Mouse (Mus musculus) hindbrain, embryonic 10.5 days (tissue): ENCODE results near the gene Dab2ip. TPM values are rescaled to one million over a fixed set of nuclear protein-coding genes. Genes with fewer than 3 reads are reported as not detected.

ENCODE experiments used
- DNase-seq: peaks from one replicate; pipeline ENCODE4 v3.0.0-alpha.2; 2017; ENCODE audit warnings: low spot score
- H3K27ac ChIP-seq: fragments of 300-500 bp; sonication (generic); 2 replicates; pipeline ENCODE4 v1.5.1; 2016; ENCODE audit warnings: mild to moderate bottlenecking, moderate library complexity
- H3K27me3 ChIP-seq: fragments of 300-500 bp; sonication (generic); 2 replicates; pipeline ENCODE4 v1.6.1; 2016; ENCODE audit warnings: mild to moderate bottlenecking; ENCODE audit not compliant: poor library complexity, insufficient read depth, severe bottlenecking
- H3K36me3 ChIP-seq: fragments of 300-500 bp; sonication (generic); 2 replicates; pipeline ENCODE4 v1.6.1; 2016; ENCODE audit warnings: mild to moderate bottlenecking, moderate library complexity
- H3K4me1 ChIP-seq: fragments of 300-500 bp; sonication (generic); replicated peaks from 2 replicates; pipeline ENCODE4 v1.6.1; 2016; ENCODE audit warnings: mild to moderate bottlenecking
- H3K4me3 ChIP-seq: fragments of 300-500 bp; sonication (generic); 2 replicates; pipeline ENCODE4 v1.5.1; 2016; ENCODE audit warnings: mild to moderate bottlenecking, moderate library complexity
- H3K9me3 ChIP-seq: fragments of 300-500 bp; sonication (generic); 2 replicates; pipeline ENCODE4 v1.6.1; 2016; ENCODE audit warnings: mild to moderate bottlenecking, moderate library complexity
- WGBS: fragments of 180-500 bp; shearing (Covaris S2); methylation state at CpG from one replicate; pipeline ENCODE4 v1.1.7; 2016; 5-methylcytosine and 5-hydroxymethylcytosine counted together
- polyA plus RNA-seq: library from polyadenylated mRNA; unstranded; fragments of >200 nt; fragmentation: Nextera tagmentation; extraction: Ambion mirVana; gene quantifications from 2 replicates; pipeline ENCODE4 v1.2.1, GENCODE M21; 2016

The Dab2ip gene
- polyA plus RNA-seq, 1 experiment from 2014 or later = 28.8 TPM

DNA sequence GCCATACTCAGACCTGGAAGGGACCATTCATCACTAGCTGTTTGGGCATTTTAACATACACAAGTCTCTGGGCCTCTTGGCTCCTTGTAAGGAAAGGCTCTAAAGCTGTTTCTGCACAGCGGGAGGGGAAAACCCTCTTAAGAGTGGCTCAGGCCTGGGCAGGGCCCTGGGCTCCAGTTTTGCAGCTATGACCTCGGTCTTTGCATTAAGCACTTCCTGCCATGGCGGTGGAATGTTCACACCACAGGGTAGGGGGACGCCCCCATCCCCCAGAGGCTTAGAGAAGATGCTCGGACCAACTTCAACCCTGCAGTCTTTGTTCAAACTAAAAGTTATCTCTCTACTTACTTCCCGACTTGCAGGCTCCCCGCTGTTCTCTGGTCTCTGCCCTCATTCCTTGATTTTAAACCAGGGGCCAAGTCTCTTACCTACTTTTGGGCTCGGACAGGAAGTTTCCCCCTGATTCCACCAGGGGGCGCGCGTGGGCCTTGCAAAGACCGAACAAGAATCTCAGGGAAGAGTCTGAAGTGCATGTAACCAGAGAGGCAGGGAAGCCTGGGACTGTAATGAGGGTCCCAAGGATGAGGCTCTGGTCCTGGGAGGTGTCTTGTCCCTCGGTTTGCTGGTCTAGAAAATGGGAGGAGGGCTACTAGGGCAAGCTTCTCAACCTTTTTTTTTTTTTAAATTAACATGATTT, 18.6 kb upstream of the Dab2ip start:
- Histone ChIP-seq H3K4me3 (no peak overlapping the region), H3K27me3 (no peaks in the 10 kb centered on the region), H3K27ac (no peak overlapping the region), H3K4me1 (peaks cover 4% of the 10 kb centered on the region), H3K9me3 (no peaks in the 10 kb centered on the region), H3K36me3 (no peaks in the 10 kb centered on the region)
- peak; percentile 89 for DNase-seq
- 6% methylated on average over 13 of the region's 13 CpGs for WGBS

DNA sequence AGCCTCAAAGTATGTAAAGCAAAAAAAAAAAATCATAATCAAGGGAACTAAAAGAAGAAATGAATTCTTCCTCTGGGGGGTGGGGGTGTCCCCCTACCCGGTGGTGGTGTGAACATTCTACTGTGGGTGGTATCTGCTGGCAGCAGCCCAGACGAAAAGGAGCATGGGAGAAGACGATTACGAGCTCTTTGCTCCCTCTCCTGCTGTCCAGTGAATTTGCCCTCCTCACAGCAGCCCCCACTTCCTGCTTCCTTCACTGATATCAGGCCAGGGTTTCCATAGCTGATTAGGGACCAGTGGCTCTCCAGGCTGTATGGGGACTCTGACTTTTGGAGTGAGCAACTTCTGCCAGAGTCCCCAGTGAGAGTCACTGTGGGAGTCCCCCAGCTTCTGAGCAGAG, 17.3 kb upstream of the Dab2ip start:
- no peaks in the 10 kb centered on the region for H3K9me3 ChIP-seq
- 0 out of 2 replicates have a peak, but pooled peaks cover 1% of the 10 kb centered on the region for H3K27me3 ChIP-seq
- H3K4me3 ChIP-seq = no peak overlapping the region
- 56% methylated on average over 4 of the region's 4 CpGs for WGBS
- no peaks in the 10 kb centered on the region for H3K36me3 ChIP-seq
- H3K27ac ChIP-seq = no peak overlapping the region
- no peak for DNase-seq
- peaks cover 16% of the 10 kb centered on the region for H3K4me1 ChIP-seq

DNA sequence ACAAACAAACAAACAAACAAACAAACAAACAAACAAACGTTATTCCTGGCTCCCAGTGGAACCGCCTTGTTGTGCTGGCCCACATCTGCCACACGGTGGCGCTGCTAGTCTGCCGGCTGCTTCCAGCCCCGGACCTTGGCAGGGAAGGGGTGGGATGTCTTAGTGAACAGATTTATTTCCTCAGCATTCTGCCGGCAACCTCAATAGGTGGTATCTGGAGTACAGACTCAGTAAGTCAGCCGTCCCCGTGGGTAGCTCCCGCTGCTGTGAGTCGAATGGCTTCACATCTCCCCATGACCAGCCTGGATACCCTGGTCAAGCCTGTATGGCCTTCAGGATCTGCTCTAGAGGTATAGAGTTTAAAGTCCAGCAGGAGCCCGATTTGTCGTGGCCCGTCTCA, 13.3 kb upstream of the Dab2ip start:
- 0 out of 2 replicates have a peak overlapping the region, but pooled peaks have one; percentile 9 for H3K4me3 ChIP-seq
- peak; percentile 69 for DNase-seq

DNA sequence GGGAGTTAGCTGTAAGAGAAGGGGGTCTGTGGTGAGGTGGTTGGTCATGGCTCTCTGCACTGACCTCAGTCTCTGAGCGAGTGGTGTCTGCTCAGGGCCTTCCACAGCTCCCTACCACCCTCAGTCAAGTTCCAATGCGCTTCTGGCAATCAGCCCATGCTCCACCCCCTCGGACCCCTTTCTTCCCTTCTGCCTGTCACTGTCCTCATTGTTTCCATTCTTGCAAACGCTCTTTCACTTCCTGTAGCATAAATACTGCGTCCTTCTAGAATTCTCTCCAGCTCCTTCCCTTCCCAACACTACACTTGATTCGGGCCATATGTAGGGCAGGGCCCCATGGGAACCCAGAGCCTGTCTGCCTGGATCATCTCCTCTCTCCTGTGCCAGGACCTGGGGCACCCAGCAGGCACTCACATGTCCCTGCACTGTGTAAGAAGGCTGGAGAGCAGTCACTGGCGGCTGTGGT, 12.9 kb upstream of the Dab2ip start:
- Histone ChIP-seq H3K4me1 (peaks cover 11% of the 10 kb centered on the region), H3K27me3 (0 out of 2 replicates have a peak, but pooled peaks cover 7% of the 10 kb centered on the region), H3K9me3 (no peaks in the 10 kb centered on the region), H3K36me3 (no peaks in the 10 kb centered on the region), H3K27ac (0 out of 2 replicates have a peak overlapping the region, but pooled peaks have one; percentile 6), H3K4me3 (0 out of 2 replicates have a peak overlapping the region, but pooled peaks have one; percentile 9)
- DNase-seq = no peak
- 39% methylated on average over 7 of the region's 7 CpGs for WGBS

More for the DNA sequence above, 13.3 kb upstream of the Dab2ip start:
- WGBS = 11% methylated on average over 14 of the region's 14 CpGs
- peaks cover 11% of the 10 kb centered on the region for H3K4me1 ChIP-seq
- no peak overlapping the region for H3K27ac ChIP-seq
- no peaks in the 10 kb centered on the region for H3K36me3 ChIP-seq
- 0 out of 2 replicates have a peak, but pooled peaks cover 7% of the 10 kb centered on the region for H3K27me3 ChIP-seq
- no peaks in the 10 kb centered on the region for H3K9me3 ChIP-seq

DNA sequence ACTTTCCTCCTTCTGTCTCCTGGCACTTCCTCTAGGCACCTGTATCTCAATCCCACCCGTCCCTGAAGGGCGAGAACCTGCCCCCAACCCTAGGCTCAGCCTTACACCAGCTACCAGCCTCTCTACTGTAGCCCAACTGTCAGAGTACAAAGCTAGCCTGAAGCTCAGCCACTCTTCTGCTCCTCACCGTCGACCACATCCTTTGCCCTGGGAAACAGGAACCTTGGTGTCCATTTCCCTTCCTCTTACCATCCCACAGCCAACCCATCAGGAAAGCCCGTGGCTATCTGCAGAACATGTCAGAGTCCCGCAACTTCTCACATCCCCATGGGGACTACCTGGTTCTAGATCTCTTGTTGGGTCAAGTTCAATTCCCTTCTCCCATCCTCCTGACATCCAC, 11.6 kb upstream of the Dab2ip start:
- Histone ChIP-seq H3K27me3 (0 out of 2 replicates have a peak, but pooled peaks cover 7% of the 10 kb centered on the region), H3K36me3 (no peaks in the 10 kb centered on the region), H3K4me1 (peaks cover 11% of the 10 kb centered on the region), H3K9me3 (no peaks in the 10 kb centered on the region), H3K4me3 (no peak overlapping the region), H3K27ac (no peak overlapping the region)
- no peak for DNase-seq
- WGBS = 85% methylated on average over 6 of the region's 6 CpGs

DNA sequence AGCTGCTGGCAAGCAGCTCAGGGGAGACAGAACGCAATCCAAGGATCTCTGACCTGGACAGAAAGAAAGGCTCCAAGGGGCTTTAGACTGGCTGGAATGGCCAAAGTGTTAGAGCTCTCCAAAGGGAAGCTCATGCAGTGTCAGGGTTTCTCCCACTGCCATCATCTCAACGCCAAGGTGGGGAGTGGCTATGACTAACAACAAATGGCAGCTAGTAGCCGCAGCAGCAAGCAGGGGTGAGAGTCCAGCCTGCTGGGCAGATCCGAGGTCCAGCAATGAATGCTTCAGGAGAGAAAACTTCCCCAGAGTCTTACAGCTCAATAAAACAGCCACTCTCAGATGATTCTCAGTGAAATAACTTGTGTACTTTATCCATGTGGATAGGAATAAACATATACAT, 8.9 kb upstream of the Dab2ip start:
- peaks cover 16% of the 10 kb centered on the region for H3K4me1 ChIP-seq
- WGBS = 76% methylated on average over 4 of the region's 4 CpGs
- DNase-seq = no peak
- no peak overlapping the region for H3K4me3 ChIP-seq
- no peaks in the 10 kb centered on the region for H3K36me3 ChIP-seq
- peaks cover 10% of the 10 kb centered on the region; the same call in 1 of the 2 replicates for H3K27me3 ChIP-seq
- H3K27ac ChIP-seq = no peak overlapping the region
- no peaks in the 10 kb centered on the region for H3K9me3 ChIP-seq

DNA sequence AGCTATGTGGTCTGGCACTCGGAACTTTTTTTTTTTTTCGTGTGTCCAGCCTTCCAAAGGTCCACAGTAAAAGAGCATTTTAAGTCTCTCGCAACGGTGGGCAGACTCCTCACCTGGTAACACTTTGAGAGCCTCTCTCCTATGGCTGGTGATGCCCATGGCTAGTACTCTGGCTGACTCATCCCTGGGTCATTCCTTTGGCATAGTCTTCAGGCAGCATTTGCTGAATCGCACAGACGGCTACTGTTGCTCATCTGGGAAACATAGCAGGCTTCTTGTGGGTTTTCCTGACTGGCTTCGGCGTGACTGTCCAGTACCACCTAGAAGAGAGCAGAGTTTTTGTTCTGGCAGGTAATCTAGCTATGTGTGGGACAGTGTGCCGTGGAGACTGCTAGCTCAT, 8.0 kb upstream of the Dab2ip start:
- no peak for DNase-seq
- peaks cover 10% of the 10 kb centered on the region; the same call in 1 of the 2 replicates for H3K27me3 ChIP-seq
- WGBS = 86% methylated on average over 9 of the region's 9 CpGs
- peaks cover 15% of the 10 kb centered on the region for H3K4me1 ChIP-seq
- H3K9me3 ChIP-seq = no peaks in the 10 kb centered on the region
- H3K27ac ChIP-seq = no peak overlapping the region
- H3K4me3 ChIP-seq = no peak overlapping the region
- no peaks in the 10 kb centered on the region for H3K36me3 ChIP-seq

DNA sequence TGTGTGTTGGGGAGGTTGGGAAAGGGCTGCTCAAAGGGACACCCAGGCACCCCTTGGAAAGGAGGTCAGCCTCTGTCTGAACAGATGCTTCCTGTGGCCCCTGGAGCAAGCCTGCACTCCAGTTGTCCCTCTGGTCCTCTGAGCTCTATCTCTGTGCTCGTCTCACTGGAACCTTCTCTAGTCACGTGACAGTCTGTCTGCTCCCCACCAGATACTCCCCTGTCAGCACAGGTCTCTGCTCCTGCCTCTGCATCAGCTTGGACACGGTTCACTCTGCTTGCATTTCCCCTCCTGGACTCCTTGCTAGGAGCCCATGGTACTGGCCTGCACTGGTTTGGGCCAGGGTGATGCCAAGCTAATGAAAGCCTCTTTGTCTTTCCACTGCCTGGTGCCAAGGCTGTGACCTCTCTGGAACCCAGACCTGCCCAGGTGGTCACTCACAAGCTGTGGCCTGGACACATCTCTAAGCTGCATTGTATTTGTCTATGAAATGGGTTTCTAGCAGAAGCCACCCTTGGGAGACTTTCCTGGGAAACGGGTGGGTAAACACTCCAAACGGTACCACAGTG, 1.1 kb upstream of the Dab2ip start:
- Histone ChIP-seq H3K36me3 (no peaks in the 10 kb centered on the region), H3K27ac (no peak overlapping the region; the same call in 1 of the 2 replicates), H3K27me3 (peaks cover 8% of the 10 kb centered on the region), H3K9me3 (no peaks in the 10 kb centered on the region), H3K4me3 (no peak overlapping the region), H3K4me1 (peaks cover 52% of the 10 kb centered on the region)
- 72% methylated on average over 5 of the region's 5 CpGs for WGBS
- no peak for DNase-seq

DNA sequence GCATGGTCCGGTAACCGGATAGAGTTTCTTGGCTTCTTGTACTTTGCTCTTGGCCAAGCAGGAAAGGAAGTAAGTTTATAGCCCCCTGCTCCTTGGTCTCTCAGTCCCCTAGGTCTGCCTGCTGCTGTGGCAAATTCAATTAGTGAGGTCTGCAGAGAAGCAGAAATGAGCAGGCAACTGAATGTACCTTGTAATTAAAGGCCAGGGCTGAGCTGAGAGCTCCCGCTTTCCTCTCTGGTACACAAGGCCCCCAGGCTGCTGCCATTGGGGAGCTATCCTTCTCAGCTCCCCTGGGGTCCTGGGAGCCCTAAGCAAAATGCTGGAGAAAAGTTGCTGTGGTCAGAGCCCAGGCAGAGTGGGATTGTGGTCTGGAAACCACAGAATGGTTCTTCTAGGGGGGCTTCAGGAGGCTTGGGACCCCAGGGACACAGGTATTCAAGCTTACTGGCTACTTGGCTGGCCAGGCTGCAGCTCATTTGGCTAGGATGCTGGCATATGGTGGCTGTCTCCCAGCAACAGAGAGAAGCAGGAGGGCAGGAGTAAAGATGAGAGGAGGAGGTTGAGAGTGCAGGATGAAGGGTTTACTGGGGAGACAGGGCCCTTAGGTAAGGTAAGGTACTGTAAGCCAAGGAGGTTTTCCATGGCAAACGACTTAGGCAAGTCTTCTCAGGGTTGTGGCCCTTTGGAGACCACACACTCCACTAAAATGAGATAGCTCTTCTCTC, 922 bp downstream of the Dab2ip start:
- no peak for DNase-seq
- Histone ChIP-seq H3K27me3 (peaks cover 5% of the 10 kb centered on the region), H3K27ac (peak overlapping the region; percentile 70), H3K36me3 (no peaks in the 10 kb centered on the region), H3K9me3 (no peaks in the 10 kb centered on the region), H3K4me3 (no peak overlapping the region), H3K4me1 (peaks cover 50% of the 10 kb centered on the region)
- 78% methylated on average over 4 of the region's 4 CpGs for WGBS

DNA sequence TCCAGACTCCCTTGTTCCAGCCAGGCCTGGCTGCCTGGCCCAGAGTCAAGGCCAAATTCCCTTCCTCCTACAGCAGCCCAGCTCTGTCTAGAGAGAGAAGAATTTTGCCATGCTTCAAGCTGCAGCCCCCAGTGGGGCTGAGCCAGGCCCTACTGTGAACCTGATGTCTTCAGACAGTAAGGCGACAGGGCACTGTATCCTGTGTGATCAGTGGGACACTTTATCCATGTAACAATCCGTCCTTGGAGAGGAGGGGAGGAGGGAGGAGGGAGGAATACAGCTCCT, 1.4 kb downstream of the Dab2ip start:
- Histone ChIP-seq H3K9me3 (no peaks in the 10 kb centered on the region), H3K4me1 (peaks cover 45% of the 10 kb centered on the region), H3K27ac (peak overlapping the region; percentile 70; the same call in 1 of the 2 replicates), H3K36me3 (no peaks in the 10 kb centered on the region), H3K4me3 (no peak overlapping the region), H3K27me3 (peaks cover 5% of the 10 kb centered on the region)
- WGBS = 71% methylated on average over 2 of the region's 2 CpGs
- no peak for DNase-seq

DNA sequence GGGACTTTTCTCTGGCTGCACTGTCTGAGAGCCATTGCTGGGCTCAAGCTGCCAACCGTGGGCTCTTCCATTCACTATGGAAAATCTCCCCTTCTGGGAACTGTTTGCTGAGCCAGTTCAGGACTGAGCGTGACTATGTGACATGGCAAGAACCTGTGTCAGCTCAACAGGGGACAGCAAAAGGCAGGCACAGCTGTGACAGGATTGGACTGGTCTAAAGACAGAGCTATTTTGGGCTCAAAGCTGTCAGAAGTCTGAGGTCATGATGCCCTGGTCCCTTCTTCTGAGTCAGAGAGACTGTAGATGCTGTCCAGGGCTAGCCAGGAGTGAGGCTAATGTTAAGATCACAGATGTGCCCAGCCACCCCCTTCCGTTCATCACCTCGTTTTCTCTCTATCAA, 5.7 kb downstream of the Dab2ip start:
- WGBS = 87% methylated on average over 4 of the region's 4 CpGs
- H3K27me3 ChIP-seq = no peaks in the 10 kb centered on the region
- H3K9me3 ChIP-seq = no peaks in the 10 kb centered on the region
- H3K4me3 ChIP-seq = no peak overlapping the region
- no peak overlapping the region for H3K27ac ChIP-seq
- peaks cover 17% of the 10 kb centered on the region for H3K4me1 ChIP-seq
- no peaks in the 10 kb centered on the region for H3K36me3 ChIP-seq
- no peak for DNase-seq

DNA sequence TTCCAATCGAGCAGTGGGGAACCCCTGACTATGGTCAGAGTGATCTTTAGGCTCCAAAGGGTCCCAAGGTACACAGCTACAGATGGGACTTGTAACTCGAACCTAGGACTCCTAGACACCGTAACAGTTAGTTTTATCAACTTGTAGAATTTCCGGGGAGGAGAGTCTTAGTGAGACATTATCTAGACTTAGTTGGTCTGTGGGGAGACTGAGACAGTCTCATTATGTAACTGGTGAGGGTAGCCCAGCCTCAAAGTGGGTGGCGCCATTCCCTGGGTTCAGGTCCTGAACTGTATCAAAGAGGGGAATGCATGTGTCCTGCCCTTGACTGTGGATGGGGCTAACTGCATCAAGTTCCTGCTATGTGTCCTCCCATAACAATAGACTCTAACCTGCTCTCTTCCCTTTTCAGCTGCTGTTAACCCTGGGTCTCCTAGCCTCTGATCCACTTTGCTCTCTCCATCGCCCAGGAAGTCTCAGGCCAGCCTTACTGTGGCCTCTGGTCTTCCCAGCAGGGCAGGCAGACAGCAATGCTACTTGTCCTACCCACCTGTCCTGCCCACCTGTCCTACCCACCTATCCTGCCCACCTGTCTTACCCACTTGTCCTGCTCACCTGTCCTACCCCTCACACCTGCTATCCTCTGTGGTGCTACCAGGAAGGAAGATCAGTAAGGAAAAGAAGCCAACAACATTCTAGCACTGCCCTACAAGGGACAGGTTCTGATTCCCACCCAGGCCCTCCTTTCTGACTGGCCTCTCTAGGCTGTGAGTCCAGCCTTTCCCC, 7.2 kb downstream of the Dab2ip start:
- Histone ChIP-seq H3K36me3 (no peaks in the 10 kb centered on the region), H3K9me3 (0 out of 2 replicates have a peak, but pooled peaks cover 5% of the 10 kb centered on the region), H3K27ac (no peak overlapping the region), H3K4me1 (peaks cover 3% of the 10 kb centered on the region; the same call in 1 of the 2 replicates), H3K27me3 (no peaks in the 10 kb centered on the region), H3K4me3 (no peak overlapping the region)
- 87% methylated on average over 6 of the region's 6 CpGs for WGBS
- no peak for DNase-seq
